Mouse (Mus musculus): ENCODE data around the gene Tmem262. TPM values are rescaled to one million over a fixed set of nuclear protein-coding genes. Genes with fewer than 3 reads are reported as not detected.
A peak's percentile ranks its signal among the peaks of the same experiment; 100 is the strongest.

The Tmem262 gene
- total RNA-seq, 2 experiments from 2014 or later, result not detected

DNA sequence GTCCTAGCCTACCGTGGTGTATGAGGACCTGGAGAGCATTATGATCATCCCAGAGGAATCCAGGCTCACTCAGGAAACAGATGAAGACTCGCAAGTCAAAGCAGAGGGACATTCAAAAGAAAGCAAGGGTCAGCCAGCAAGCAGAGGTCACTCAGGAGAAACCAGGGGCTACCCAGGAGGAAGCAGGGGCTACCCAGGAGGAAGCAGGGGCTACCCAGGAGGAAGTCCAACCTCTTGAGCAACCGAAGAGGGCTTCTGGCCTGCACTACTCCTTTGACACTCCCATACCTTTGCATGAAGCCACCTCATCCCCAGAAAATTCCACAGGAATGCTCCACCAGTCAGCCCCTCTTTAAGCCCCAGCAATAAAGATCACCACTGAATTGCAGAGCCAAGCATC is 18.0 kb downstream of the Tmem262 start:
- DNase-seq (ENCODE audit: low spot score in 2 of 2), result no peak

DNA sequence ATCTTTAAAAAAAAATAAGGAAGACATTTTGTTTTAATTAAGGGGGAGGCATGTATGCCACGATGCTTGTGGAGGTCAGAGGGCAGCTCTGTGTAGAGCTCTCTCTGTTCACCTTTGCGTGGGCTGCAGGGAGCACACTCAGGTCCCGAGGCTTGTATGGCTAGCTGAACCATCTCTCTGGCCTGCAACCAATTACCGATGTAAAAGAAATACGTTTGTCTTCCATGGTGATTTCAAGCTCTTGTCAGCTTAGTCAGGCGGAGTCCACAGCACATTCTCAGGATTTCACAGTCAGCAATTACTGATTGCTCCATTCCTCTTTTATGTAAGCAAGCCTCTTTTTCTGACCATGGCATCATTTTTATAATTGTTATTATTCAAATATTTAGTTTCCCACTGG is 21.4 kb downstream of the Tmem262 start:
- DNase-seq (ENCODE audit: low spot score in 2 of 2), result no peak

GRCm38 (mm10) chr19:6102169-6102853 is 22.5 kb downstream of the Tmem262 start:
- no peak for DNase-seq (ENCODE audit: low spot score in 2 of 2)

- DNase-seq (ENCODE audit: low spot score in 2 of 2), result no peak
Observed at GRCm38 (mm10) chr19:6104476-6104875, 24.6 kb downstream of the Tmem262 start.

- no peak for DNase-seq (ENCODE audit: low spot score in 2 of 2)
Observed at GRCm38 (mm10) chr19:6105586-6105985, 25.8 kb downstream of the Tmem262 start, which contains the start of gene Naaladl1. Gene Naaladl1 (plus strand): TSS chr19:6105782.

DNA sequence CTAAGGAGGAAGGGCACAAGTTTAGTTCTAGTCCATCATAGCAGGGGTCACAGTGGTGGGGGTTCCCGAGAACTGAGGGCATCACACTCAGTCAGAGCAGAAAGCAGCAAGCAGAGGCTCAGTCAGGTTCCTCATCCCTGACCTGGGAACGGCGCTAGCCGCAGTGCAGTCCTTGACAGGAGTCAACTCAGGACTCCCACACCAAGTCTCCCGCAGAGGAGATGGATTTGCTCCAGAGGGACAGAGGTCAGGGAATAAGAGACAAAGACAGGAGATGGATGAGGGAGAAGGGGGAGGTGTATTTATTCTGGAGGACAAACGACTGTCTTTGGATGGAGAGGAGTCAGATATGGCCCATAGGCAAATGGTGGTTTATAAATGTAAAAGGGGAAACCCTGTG is 33.3 kb downstream of the Tmem262 start:
- DNase-seq (ENCODE audit: low spot score in 2 of 2), result no peak

- DNase-seq (ENCODE audit: low spot score in 2 of 2), result no peak
Observed at GRCm38 (mm10) chr19:6116113-6116850, 36.4 kb downstream of the Tmem262 start.

DNA sequence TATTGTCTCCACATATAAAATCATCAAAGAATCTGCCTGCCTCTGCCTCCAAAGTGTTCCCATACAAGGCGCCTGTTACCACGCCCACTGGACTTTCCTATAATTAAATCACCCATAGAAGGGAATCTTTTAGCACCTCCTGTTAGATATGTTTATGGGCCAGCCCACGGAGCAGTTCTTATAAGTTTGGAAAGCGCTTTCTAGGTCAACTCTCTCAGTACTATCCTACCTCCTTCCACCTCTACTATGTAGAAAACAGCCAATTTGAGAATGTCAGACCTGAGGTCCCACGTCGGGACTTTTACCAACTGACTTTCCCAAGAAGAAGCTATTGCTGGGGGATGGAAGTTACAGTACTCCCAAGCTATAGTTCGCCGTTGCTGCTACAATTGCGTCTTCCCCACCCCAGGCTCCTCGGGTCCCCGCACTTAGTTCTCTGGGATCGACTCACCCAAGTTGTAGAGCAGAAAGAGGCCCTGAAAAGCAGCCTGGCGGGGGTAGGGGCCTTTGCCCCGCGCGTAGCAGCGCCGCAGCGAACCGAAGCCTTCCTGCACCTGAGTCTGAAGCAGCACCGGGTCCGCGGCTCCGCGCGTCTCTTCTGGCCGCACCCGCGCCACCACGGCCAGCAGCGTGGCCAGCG is 37.6 kb downstream of the Tmem262 start:
- DNase-seq (ENCODE audit: low spot score in 2 of 2), result no peak

DNA sequence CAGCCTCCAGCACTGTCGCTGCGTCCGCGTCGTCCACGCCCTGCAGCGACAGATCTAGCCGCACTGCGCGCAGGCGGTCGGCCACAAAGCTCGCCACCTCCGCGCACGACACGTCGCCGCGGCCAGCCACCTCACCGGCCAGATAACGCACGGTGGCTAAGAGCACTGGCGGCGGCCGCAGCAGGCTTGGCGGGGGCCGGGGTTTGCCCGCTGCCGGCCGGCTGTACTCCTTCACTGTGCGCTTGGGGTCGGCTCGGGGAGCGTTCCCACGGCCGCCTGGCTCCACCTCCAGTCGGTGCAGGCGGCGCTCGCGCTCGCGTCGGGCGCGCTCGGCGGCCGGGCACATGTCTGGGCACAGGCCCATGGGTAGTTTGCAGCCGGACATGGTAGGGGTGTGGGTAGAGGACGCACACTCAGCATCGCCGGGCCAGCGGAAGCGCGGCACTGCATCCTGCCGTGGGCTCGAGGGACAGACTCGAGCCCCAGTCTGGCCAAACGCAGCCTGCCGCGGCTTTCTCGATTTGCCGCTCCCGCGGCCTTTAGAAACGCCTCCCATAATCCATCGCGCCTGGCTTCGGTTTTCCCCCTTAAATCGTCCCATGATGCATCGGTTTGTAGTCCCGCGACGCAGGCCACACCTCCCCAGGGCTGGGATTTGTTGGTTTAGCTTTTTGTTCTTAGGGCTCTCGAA is 38.3 kb downstream of the Tmem262 start, which contains the start of gene Sac3d1:
TSS of gene Sac3d1 (minus strand) at position 665 of the 691 bp plus-strand sequence.
- peak; percentile 62 to 72 for DNase-seq (ENCODE audit: low spot score in 2 of 2)

GRCm38 (mm10) chr19:6118677-6119185 is 38.9 kb downstream of the Tmem262 start:
- no peak for DNase-seq (ENCODE audit: low spot score in 2 of 2)

DNA sequence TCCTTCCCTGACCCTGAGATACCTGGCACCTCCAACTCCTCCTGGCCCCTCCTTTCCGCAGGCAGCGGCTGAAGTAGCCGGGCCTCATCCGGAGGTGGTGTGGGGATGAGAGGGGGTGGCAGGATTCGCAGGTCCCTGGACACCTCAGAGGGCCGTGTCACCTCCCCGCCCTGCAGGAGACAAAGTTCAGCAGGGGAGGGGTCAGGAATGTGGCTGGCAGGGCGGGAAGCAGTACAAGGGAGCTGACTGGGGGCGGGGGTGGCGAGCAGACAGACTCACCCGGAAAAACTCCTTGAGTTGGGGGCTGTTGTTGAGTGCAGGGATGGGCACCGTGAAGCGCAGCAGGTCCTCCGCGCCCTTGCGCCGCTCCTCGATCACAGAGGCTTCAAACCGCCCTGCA is 41.9 kb downstream of the Tmem262 start:
- DNase-seq (ENCODE audit: low spot score in 2 of 2), result no peak

DNA sequence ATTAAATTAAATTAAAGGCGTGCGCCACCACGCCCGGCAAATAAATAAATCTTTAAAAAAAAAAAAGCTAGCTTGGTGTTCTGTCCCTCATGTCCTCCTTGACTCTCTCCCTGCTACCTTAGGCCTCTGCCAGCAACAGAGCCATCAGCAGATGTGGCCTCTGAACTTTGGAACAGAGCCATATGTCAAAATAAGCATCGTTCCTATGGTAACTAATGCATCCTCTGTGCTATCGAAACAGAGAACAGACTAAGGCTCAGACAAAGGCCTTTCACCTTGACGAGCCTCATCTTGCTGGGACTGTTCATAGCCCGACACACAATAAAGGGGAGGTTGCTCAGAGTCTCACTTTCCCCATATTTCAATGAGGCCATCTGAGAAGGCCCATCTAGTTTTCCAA is 43.5 kb downstream of the Tmem262 start:
- no peak for DNase-seq (ENCODE audit: low spot score in 2 of 2)

- DNase-seq (ENCODE audit: low spot score in 2 of 2), result no peak
Observed at GRCm38 (mm10) chr19:6124898-6125297, 45.1 kb downstream of the Tmem262 start.

DNA sequence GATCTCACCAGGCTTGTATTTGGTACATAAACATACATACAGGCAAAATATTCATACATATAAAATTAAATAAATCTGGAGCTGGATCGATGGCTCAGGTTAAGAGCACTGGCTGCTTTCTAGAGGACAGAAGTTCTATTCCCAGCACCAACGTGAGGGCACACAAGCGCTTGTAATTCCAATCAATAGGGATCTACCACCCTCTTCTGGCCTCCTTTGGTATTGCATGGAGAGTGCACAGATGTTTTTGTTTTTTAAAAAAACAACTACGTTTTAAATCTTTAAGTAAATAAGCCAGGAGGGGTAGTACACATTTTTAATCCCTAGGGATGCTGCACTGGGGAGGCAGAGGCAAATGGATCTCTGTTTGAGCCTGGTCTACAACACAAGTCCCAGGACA is 46.5 kb downstream of the Tmem262 start:
- DNase-seq (ENCODE audit: low spot score in 2 of 2), result no peak

GRCm38 (mm10) chr19:6126789-6127580 is 47.2 kb downstream of the Tmem262 start:
- no peak for DNase-seq (ENCODE audit: low spot score in 2 of 2)

DNA sequence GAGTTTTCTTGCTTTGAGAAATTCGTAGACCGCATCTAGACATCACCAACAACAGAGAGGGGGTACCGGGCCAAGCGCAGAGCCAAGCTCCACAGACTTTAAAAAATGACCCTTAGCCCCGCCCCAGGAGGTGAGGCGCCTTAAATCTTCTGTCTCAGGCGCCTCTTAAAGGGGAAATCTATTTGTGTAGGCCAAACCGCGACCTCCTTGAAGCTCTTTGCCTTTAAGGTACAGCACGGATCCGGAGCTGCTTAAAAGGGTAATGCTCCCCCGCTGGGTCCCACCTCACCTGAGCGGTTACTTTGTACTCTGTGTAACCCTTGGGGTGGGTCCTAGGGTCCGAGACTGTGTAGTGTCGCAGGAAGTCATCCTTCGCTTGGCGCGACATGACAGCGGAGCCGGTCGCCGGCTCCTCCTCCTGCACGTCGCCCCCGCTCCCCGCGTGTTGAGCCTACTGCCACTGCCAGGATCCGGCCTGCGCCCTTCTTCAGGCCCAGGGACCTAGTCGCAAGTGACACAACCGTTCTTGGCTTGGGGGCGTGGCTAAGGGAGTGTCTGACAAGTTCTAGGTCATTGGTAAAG is 48.0 kb downstream of the Tmem262 start, which contains the start of gene Snx15:
TSS of gene Snx15 (minus strand) at position 545 of the 582 bp plus-strand sequence.
- peak; percentile 70 to 92 for DNase-seq (ENCODE audit: low spot score in 2 of 2)

Measured in adrenal gland, postnatal 4 days (tissue).